Mouse (Mus musculus): ENCODE measurements around the gene Gm20388. TPM values are rescaled to one million over a fixed set of nuclear protein-coding genes. Genes with fewer than 3 reads are reported as not detected.
A peak's percentile ranks its signal among the peaks of the same experiment; 100 is the strongest.

Gene Gm20388
- polyA plus RNA-seq, 1 experiment from 2014 or later = 47.1 TPM

DNA sequence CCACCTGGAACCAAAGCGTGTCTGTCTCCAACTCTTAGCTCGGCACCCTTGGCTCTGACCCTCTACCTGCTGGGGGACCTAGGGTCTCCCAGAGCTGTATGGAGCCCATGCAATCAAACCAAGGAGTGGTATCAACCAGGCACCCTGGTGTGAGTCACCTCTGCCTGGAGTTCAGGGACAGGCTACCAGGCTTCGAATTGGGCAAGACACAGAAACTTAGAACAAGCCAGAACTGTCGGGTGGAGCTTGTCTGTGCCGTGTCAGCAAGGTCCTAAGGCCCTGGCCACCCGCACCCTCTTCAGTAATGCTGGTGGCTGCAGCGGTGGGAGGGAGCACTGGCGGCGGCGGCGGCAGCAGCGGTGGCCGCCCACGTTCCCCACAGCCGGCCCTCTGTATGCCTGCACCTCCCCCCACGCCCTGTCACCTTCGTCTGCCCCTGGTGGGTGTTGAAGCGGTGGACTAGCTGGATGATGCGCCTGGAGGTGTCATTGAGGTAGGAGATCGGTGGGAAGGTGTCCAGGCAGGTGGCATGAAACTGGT is 2526.0 kb downstream of the Gm20388 start:
- Histone ChIP-seq H3K4me3 (ENCODE audit: inconsistent target) (no peak overlapping the region), H3K79me2 (ENCODE audit: inconsistent target) (peaks cover 43% of the 10 kb centered on the region), H3K36me3 (ENCODE audit: inconsistent target) (no peaks in the 10 kb centered on the region), H3K27ac (no peak overlapping the region)
- 67% methylated on average over 19 of the region's 20 CpGs for WGBS (ENCODE audit: missing documents)

DNA sequence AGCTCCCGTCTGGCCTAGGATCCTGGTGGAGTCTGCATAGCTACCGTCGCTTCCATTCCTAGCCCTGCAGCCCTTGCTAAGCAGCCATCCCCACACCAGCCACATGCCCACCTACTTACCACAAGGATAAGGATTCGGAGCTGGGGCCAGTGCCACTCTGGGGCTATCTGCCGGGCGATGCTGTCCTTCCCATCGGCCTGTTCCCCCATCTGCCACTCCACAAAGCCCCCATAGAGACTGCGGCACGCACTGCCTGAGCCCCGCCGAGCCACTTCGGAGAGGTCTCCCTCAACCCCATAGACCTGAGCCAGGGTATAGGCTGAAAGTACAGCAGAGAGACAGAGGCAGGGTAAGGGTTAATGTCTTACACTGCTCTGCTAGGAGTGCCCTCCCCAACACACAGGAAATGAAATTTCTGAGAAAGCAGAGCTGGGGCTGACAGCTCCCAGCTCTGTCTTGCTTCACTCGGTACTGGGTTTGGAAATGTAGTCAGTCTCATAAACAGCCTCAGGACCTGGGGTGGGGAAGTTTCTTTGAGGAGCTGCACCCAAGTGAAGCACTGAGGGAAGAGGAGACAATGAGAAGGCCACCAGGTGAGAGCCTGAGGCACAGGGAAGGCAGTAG is 2527.2 kb downstream of the Gm20388 start:
- peaks cover 45% of the 10 kb centered on the region; the same call in 1 of the 2 replicates for H3K79me2 ChIP-seq (ENCODE audit: inconsistent target)
- H3K27ac ChIP-seq = peak overlapping the region; percentile 46
- H3K36me3 ChIP-seq (ENCODE audit: inconsistent target) = no peaks in the 10 kb centered on the region
- 76% methylated on average over 13 of the region's 13 CpGs for WGBS (ENCODE audit: missing documents)
- no peak overlapping the region for H3K4me3 ChIP-seq (ENCODE audit: inconsistent target)

GRCm38 (mm10) chr8:122439336-122439735 is 2528.7 kb downstream of the Gm20388 start:
- H3K4me3 ChIP-seq (ENCODE audit: inconsistent target) = no peak overlapping the region
- WGBS (ENCODE audit: missing documents) = 95% methylated on average over 16 of the region's 16 CpGs
- H3K79me2 ChIP-seq (ENCODE audit: inconsistent target) = peaks cover 37% of the 10 kb centered on the region; the same call in 1 of the 2 replicates
- H3K36me3 ChIP-seq (ENCODE audit: inconsistent target) = no peaks in the 10 kb centered on the region
- H3K27ac ChIP-seq = no peak overlapping the region

GRCm38 (mm10) chr8:122441326-122441725 is 2530.7 kb downstream of the Gm20388 start:
- Histone ChIP-seq H3K79me2 (ENCODE audit: inconsistent target) (peaks cover 37% of the 10 kb centered on the region; the same call in 1 of the 2 replicates), H3K27ac (no peak overlapping the region), H3K36me3 (ENCODE audit: inconsistent target) (no peaks in the 10 kb centered on the region), H3K4me3 (ENCODE audit: inconsistent target) (no peak overlapping the region)
- WGBS (ENCODE audit: missing documents) = 100% methylated on average over 1 of the region's 1 CpGs

- H3K79me2 ChIP-seq (ENCODE audit: inconsistent target) = peaks cover 37% of the 10 kb centered on the region; the same call in 1 of the 2 replicates
- H3K4me3 ChIP-seq (ENCODE audit: inconsistent target) = peak overlapping the region; percentile 99
- no peaks in the 10 kb centered on the region for H3K36me3 ChIP-seq (ENCODE audit: inconsistent target)
- WGBS (ENCODE audit: missing documents) = 58% methylated on average over 7 of the region's 7 CpGs
- H3K27ac ChIP-seq = peak overlapping the region; percentile 94
Observed at GRCm38 (mm10) chr8:122442356-122442755, 2531.7 kb downstream of the Gm20388 start.

GRCm38 (mm10) chr8:122442781-122443180 is 2532.1 kb downstream of the Gm20388 start:
- Histone ChIP-seq H3K36me3 (ENCODE audit: inconsistent target) (no peaks in the 10 kb centered on the region), H3K79me2 (ENCODE audit: inconsistent target) (peaks cover 37% of the 10 kb centered on the region; the same call in 1 of the 2 replicates), H3K27ac (peak overlapping the region; percentile 94), H3K4me3 (ENCODE audit: inconsistent target) (peak overlapping the region; percentile 99)
- 2% methylated on average over 12 of the region's 12 CpGs for WGBS (ENCODE audit: missing documents)

DNA sequence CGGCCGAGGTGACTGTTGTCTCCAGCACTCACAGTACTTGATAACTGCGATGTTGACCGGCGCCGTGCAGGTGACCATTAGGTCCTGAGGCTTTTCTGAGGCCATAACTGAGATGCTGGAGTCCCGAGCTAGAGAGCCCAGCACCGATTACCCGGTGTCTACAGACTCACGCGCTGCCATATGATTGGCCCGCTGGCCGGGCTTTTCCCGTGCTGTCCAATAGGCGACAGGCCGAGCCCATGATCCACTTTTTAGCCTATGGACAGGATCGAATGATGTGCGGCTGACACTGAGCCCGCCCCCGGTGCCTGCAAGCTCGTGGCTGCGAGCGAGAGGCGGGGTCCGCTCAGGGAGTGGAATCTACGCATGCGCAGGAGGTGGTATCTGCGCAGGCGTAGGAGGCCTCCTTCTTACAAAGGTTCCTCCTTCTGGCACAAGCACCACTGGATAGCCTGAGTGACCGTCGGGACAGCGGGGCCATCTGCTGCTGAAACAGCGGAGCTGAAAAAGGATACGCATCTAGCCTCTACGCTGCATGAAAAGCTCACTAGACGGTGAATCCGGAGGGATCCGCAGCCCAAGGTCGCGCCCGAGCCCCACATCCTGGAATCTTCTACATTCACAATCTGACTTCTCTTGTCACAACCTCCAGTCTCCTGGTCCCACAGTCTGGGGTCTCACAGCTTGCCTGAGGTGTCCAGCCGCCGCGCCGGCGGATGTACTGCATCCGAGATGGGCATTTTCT is 2532.8 kb downstream of the Gm20388 start, which contains the start of gene Mvd:
Gene Mvd (minus strand): TSS at position 161 of the 745 bp plus-strand sequence.
- Histone ChIP-seq H3K27ac (peak within 1 kb of the TSS; percentile 94), H3K36me3 (ENCODE audit: inconsistent target) (no peaks in the 10 kb centered on the region), H3K79me2 (ENCODE audit: inconsistent target) (peaks cover 37% of the 10 kb centered on the region; the same call in 1 of the 2 replicates), H3K4me3 (ENCODE audit: inconsistent target) (peak within 1 kb of the TSS; percentile 99)
- WGBS (ENCODE audit: missing documents) = under 1% methylated on average over 47 of the region's 47 CpGs

DNA sequence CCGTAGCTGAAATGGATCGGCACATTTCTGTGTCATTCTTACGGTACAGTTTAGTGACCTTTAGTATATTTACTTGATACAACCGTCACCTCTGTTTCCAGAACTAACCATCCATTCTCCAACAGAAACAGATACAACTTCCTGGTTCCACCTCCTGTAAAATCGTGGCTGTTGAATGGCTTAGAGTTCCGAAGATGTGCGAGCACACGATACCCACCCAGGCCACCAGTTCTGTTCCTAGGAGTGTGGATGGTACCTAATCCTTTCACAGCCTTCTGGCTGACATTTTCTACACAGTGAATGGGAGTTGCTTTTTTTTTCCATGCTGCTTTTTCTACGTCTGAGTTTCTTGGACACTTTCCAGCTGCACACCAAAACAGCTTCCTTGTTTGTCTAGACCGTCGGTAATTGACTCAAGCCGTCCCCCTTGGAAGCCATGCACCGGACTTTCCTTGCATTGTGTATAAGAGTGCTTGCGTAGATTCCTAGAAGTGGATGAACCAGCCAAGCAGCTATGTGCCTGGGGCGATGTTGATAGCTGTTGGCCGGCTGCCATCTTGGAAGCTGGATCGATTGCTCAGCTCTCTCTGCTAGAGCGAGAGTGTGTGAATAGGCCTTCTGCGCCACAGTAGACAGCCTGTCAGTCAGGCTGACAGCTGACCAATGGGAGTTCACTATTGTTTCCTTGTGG is 2533.6 kb downstream of the Gm20388 start:
- Histone ChIP-seq H3K27ac (peak overlapping the region; percentile 91), H3K4me3 (ENCODE audit: inconsistent target) (peak overlapping the region; percentile 99), H3K36me3 (ENCODE audit: inconsistent target) (no peaks in the 10 kb centered on the region), H3K79me2 (ENCODE audit: inconsistent target) (peaks cover 37% of the 10 kb centered on the region; the same call in 1 of the 2 replicates)
- under 1% methylated on average over 18 of the region's 19 CpGs for WGBS (ENCODE audit: missing documents)

- 73% methylated on average over 2 of the region's 3 CpGs for WGBS (ENCODE audit: missing documents)
- no peak overlapping the region; the same call in 1 of the 2 replicates for H3K27ac ChIP-seq
Observed at GRCm38 (mm10) chr8:122445203-122445602, 2534.6 kb downstream of the Gm20388 start.

GRCm38 (mm10) chr8:122451161-122451703 is 2540.6 kb downstream of the Gm20388 start:
- 90% methylated on average over 7 of the region's 7 CpGs for WGBS (ENCODE audit: missing documents)
- Histone ChIP-seq H3K36me3 (ENCODE audit: inconsistent target) (no peaks in the 10 kb centered on the region), H3K79me2 (ENCODE audit: inconsistent target) (no peaks in the 10 kb centered on the region), H3K27ac (no peak overlapping the region), H3K4me3 (ENCODE audit: inconsistent target) (no peak overlapping the region)

More at GRCm38 (mm10) chr8:122445203-122445602, 2534.6 kb downstream of the Gm20388 start:
- peaks cover 27% of the 10 kb centered on the region; the same call in 1 of the 2 replicates for H3K79me2 ChIP-seq (ENCODE audit: inconsistent target)
- no peak overlapping the region for H3K4me3 ChIP-seq (ENCODE audit: inconsistent target)
- H3K36me3 ChIP-seq (ENCODE audit: inconsistent target) = no peaks in the 10 kb centered on the region

DNA sequence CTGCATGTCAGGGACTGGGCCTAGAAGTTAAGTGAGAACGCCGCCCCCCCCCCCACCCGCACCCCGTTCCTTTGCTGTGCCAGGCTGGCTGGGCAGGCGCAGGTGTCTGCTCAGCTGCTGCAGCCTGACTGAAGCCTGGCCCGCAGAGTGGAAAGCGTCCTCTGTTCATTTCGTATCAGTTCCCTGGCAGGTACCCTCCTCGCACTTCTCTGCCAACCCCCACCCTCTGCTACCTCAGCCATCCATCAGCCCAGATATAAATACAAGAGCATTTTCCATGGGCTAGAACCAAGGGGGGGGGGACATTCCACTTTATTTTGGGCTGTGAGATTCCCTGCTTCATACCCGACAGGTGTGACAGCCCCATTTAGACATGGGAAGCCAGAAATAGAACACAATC is 2541.5 kb downstream of the Gm20388 start:
- Histone ChIP-seq H3K27ac (no peak overlapping the region), H3K79me2 (ENCODE audit: inconsistent target) (no peaks in the 10 kb centered on the region), H3K4me3 (ENCODE audit: inconsistent target) (no peak overlapping the region), H3K36me3 (ENCODE audit: inconsistent target) (no peaks in the 10 kb centered on the region)
- 91% methylated on average over 8 of the region's 10 CpGs for WGBS (ENCODE audit: missing documents)

DNA sequence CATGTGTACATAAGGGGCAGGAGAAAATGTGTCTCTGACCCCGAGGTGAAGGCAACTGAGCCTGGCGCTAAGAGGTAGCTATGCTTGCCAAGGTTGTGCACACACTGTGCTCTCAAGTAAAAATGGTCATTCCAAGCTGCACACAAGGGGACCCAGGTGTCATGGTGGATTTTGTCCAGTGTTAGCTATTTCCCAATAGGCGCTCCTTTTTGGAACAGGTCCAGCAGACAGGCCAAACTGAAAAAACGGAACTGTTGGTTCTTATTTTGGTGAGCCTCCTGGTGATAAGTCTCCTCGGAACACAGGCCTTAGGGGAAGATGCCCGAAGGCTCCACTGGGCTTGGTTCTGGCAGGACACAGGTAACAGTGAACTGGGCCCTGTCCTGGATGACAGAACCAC is 2543.8 kb downstream of the Gm20388 start:
- Histone ChIP-seq H3K4me3 (ENCODE audit: inconsistent target) (no peak overlapping the region), H3K79me2 (ENCODE audit: inconsistent target) (no peaks in the 10 kb centered on the region), H3K27ac (no peak overlapping the region), H3K36me3 (ENCODE audit: inconsistent target) (no peaks in the 10 kb centered on the region)
- 56% methylated on average over 6 of the region's 6 CpGs for WGBS (ENCODE audit: missing documents)

GRCm38 (mm10) chr8:122457171-122457570 is 2546.5 kb downstream of the Gm20388 start:
- Histone ChIP-seq H3K27ac (no peak overlapping the region), H3K36me3 (ENCODE audit: inconsistent target) (no peaks in the 10 kb centered on the region), H3K4me3 (ENCODE audit: inconsistent target) (no peak overlapping the region), H3K79me2 (ENCODE audit: inconsistent target) (no peaks in the 10 kb centered on the region)
- WGBS (ENCODE audit: missing documents) = 93% methylated on average over 9 of the region's 11 CpGs

DNA sequence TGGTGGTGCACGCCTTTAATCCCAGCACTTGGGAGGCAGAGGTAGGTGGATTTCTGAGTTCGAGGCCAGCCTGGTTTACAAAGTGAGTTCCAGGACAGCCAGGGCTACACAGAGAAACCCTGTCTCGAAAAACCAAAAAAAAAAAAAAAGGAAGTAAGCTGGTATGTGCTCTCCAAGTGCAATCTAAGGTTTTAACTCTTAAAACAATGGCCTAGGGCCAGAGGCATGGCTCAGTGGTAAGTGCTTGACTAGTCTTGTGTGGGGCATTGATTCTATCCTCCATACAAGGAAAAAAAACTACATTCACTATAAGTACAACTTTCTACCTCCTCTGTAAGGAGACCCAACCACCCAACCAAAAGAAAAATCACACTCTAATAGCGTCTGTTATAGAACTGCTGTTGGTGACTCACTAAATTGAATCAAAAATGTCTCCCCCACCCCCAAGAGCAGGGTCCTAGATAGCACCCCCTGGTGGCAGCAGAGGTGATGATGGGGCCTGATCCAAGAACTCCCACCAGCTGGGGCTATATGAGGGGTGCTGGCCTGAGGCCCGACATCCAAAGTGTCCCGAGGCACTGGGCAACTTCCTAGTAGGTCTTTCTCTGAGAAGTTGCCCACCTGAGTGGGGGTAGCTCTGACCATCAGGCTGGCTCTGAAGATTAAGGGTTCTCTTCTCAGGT is 2548.7 kb downstream of the Gm20388 start:
- H3K4me3 ChIP-seq (ENCODE audit: inconsistent target) = no peak overlapping the region
- H3K79me2 ChIP-seq (ENCODE audit: inconsistent target) = no peaks in the 10 kb centered on the region
- no peaks in the 10 kb centered on the region for H3K36me3 ChIP-seq (ENCODE audit: inconsistent target)
- no peak overlapping the region for H3K27ac ChIP-seq
- WGBS (ENCODE audit: missing documents) = 49% methylated on average over 6 of the region's 6 CpGs

All from macrophage (primary cell).